Mouse (Mus musculus): ENCODE data around the gene Atl1. TPM values are rescaled to one million over a fixed set of nuclear protein-coding genes. Genes with fewer than 3 reads are reported as not detected.

The Atl1 gene
- total RNA-seq (2023) = 1 to 10 TPM; 1.0 to 1.4 TPM

DNA sequence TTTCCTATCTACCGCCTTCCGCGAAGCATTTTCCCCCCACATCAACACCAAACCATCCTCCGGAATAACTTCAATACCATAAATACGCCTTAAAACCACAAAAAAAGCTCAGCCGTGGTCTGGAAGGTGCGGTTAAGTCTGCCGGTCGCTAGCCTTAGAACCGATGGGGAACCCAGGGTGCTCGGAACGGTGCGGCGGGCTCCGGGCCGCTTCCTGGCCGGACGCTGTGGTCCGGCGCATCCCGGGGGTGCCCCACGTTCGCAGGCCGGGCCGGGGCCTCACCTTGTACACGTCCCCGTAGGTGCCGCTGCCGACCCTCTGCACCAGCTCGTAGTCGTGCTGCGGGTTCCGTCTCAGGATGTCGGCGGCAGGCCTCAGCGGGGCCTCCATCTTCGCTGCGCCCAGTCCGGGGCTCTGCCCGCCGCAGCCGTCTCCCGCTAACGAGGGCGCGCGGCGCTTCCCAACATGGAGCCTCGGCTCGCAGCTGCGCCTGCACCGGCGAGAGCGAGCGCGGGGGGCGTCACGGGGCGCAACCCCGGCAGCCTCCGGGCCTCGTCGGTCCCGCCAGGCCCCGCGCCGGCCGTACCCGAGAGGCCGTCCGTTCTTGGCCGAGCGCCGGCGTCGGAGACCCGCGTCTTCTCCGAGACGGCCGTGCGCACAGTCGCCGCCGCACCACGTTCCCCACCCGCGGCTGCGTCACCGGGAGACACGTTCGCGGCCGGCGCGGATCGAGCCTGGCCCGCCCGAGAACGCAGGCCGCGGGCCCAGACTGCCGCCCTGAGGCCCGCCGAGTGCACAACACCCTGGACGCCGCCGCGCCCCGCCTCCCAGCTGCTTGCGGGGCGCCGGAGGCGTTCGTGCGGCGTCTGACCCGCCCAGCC is at the start of gene Atl1, which contains the start of gene Map4k5:
Gene Atl1, plus strand, starts transcription at position 244 of the 881 bp plus-strand sequence.
Gene Map4k5, minus strand, starts transcription at position 830 of the 881 bp plus-strand sequence.

DNA sequence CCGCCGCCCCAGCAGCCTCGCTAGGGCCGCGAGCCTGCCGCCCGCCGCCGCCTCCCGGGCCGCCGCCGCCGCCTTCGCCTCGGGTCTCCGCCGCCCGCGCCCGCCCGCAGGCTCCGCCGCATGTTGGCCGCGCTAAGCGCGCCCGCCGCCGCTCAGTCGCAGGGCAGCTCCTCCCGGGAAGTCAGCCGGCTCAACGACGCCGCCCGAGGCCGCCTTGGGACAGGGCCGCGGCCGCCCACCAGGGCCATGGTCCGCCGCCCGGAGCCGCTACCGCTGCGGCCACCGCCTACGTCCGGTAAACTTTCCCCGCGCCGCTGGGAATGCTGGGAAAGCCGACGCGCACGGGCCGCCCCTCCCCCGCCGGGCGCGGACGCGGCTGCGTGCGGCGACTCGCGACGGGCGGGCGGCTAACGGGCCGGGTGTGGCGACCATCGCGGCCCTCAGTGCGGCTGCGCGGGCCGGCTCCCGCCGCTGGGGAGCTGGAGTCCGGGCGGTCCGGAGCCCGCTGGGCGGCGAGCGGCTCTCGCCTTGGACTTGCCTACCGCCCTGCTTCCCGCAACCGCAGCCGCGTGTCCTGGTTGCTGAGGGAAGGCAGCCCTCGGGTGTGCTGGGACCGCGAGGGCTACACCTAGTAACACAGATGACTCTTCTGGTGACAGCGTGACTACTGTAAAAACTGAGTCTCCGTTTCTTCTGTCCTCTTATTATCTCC is 94.5 kb downstream of the Atl1 start, which contains the start of gene Sav1:
Gene Sav1, minus strand, starts transcription at position 217 of the 712 bp plus-strand sequence.

Other genes with a start within 250 kb of the Atl1 start
- gene Sos2, start 210.8 kb upstream of the Atl1 start, total RNA-seq (2023) = 10 to 100 TPM; 33.4 to 37.7 TPM
- gene L2hgdh, start 167.7 kb upstream of the Atl1 start, total RNA-seq (2023) = 1 to 10 TPM; 7.1 to 8.0 TPM
- gene Atp5s, start 167.7 kb upstream of the Atl1 start, total RNA-seq (2023) = 1 to 10 TPM; 5.1 to 9.7 TPM
- not detected for gene Cdkl1, start 101.3 kb upstream of the Atl1 start, total RNA-seq (2023)
- 10 to 100 TPM; 13.0 to 18.3 TPM for gene Map4k5, start 586 bp downstream of the Atl1 start, total RNA-seq (2023)
- gene Sav1, start 94.4 kb downstream of the Atl1 start, total RNA-seq (2023) = 10 to 100 TPM; 24.9 to 28.7 TPM
- 100 to 1,000 TPM; 104 to 118 TPM for gene Nin, start 221.1 kb downstream of the Atl1 start, total RNA-seq (2023)

Data from T-cell, adult 66 days (primary cell).